ENCODE assay signal across 10 mouse cellular contexts in genomic region chr5:113521037-113521436, GRCm38 (mm10).
"Had no signal": no experiment of that assay in that cellular context is flagged by ENCODE, and none has a peak within 500 bp of the region (broad histone marks: within the 10 kb centered on the region; RNA-seq: fewer than 3 reads in every experiment).

No protein-coding gene starts in this region.

- DNase-seq: kidney, postnatal 10 days; kidney, postnatal 36 days; layer of hippocampus, postnatal 36 days; liver, embryonic 13.5 days; lung, adult 2 months; lung, postnatal 14 days; right cerebral cortex, adult 18-20 months; right cerebral cortex, postnatal 14 days; right cerebral cortex, postnatal 4 days; thymus, postnatal 25 days had no signal
